Mouse (Mus musculus) cortical plate, adult 2 months (tissue): ENCODE measurements around the gene Guca1b.

Experiments
- CTCF ChIP-seq: fragments of 200-500 bp; IDR thresholded peaks from 2 replicates; pipeline ENCODE4 v1.5.1; 2011; ENCODE audit warnings: mild to moderate bottlenecking, control low read depth, low read length; ENCODE audit not compliant: insufficient read depth; ENCODE audit errors: extremely low read depth
- POLR2A ChIP-seq: fragments of 200-500 bp; IDR thresholded peaks from 2 replicates; pipeline ENCODE4 v1.6.1; 2011; ENCODE audit warnings: mild to moderate bottlenecking, low read length, control low read depth; ENCODE audit not compliant: insufficient read depth; ENCODE audit errors: extremely low read depth

DNA sequence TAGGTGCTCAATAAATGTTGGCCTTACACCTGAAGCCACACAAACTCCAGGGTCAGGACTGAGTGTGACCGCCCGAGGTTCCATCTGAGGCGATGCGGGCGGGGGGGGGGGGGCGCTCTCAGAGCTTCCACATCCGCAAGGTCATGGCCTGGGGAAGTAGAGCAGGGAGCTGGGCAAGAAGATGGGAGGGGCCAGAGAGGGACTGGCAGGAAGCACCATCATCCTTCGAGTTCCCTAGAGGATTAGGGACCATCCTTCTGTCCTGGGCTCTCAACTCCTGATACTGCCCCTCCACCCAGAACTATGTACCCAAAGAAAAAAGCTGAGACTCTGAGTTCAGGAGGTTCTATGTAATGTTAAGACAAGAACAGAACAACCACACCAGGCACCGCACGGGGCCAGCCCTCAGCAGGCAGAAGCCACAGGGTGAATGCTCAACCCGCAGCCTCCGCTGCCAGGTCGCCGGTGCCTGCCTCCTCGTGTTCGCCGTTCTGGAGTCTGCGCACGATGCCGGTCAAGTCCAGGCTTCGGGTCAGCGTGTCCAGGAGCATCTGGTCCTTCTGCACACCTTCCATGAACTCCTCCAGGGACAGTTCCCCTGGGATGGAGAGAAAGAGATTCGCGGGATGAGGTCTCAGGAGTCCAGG is 9.2 kb downstream of the Guca1b start:
- TF ChIP-seq CTCF (no peak), POLR2A (no peak)
